Comparison of ENCODE assay signal across 18 mouse cellular contexts in genomic region chr5:129077240-129077639, GRCm38 (mm10). TPM values are rescaled to one million over a fixed set of nuclear protein-coding genes. Genes with fewer than 3 reads are reported as not detected.
DNase-seq lines count a peak whose midpoint lies in the region; ATAC-seq lines count a peak whose summit lies in the region.
"Had no signal": no experiment of that assay in that cellular context is flagged by ENCODE, and none has a peak within 500 bp of the region (broad histone marks: within the 10 kb centered on the region; RNA-seq: fewer than 3 reads in every experiment).

No protein-coding gene starts in this region.

- ATAC-seq in common myeloid progenitor, adult 5-6 weeks (replicated peaks; ENCODE audit: low read depth, poor library complexity, severe bottlenecking): peak; percentile 98
- peak; percentile 88 for ATAC-seq in neutrophil, adult 5-6 weeks (ENCODE audit: extremely low read depth, insufficient number of reproducible peaks, low FRiP score, poor library complexity, severe bottlenecking)
- ATAC-seq: forebrain, postnatal 0 days; lung, postnatal 0 days had no signal

- DNase-seq in lung, postnatal 25 days (ENCODE audit: low spot score): peak; percentile 6
- DNase-seq in lung, postnatal 4 days: no peak
- peak; percentile 95 for DNase-seq in A20 (ENCODE audit: low read depth, low spot score)
- DNase-seq in thymus, postnatal 14 days: no peak
- DNase-seq in heart, adult 11 months: no peak
- no peak for DNase-seq in cerebellum, postnatal 4 days (ENCODE audit: low spot score in 2 of 2)
- DNase-seq: adrenal gland, postnatal 10 days; cerebellum, adult 8-10 months; cerebellum, postnatal 36 days; forebrain, postnatal 0 days; gastrocnemius, postnatal 36 days; heart, postnatal 4 days; kidney, adult 2 months; kidney, postnatal 10 days; liver had no signal

RNA-seq across cellular contexts. Expression of gene Adgrd1, which starts 19.3 kb away (rescaled TPM):
- 0.39 and 0.96 TPM in 2 replicates for total RNA-seq in common myeloid progenitor, adult 5-6 weeks (2017)
- 0.25 and 0.35 TPM in 2 replicates for total RNA-seq in neutrophil, adult 5-6 weeks (2017)

RNA-seq across cellular contexts. Expression of gene Ran, which starts 57.4 kb away (rescaled TPM):
- total RNA-seq in common myeloid progenitor, adult 5-6 weeks (2017): 494 and 900 TPM in 2 replicates
- 48.2 and 68.5 TPM in 2 replicates for total RNA-seq in neutrophil, adult 5-6 weeks (2017)

Comparison
In these comparisons a context has a peak if more than half of its experiments do, and no peak if none do; other contexts are left out.
1. DNase-seq: peak in lung, postnatal 25 days (single experiment) and A20 (single experiment); none in lung, postnatal 4 days (0 of 2), thymus, postnatal 14 days (single experiment), heart, adult 11 months (single experiment) and cerebellum, postnatal 4 days (0 of 2).